ENCODE assay signal across 8 mouse cellular contexts in genomic region chrX:7376586-7376985, GRCm38 (mm10). TPM values are rescaled to one million over a fixed set of nuclear protein-coding genes. Genes with fewer than 3 reads are reported as not detected.
DNase-seq lines count a peak whose midpoint lies in the region; ATAC-seq and TF ChIP-seq lines count a peak whose summit lies in the region.

No protein-coding gene starts in this region.

- WGBS in hindbrain, postnatal 0 days = 43% methylated on average over 4 of the region's 4 CpGs
- WGBS in midbrain, embryonic 12.5 days = 37% methylated on average over 4 of the region's 4 CpGs

- H3K9ac ChIP-seq in hindbrain, postnatal 0 days (replicated peaks; ENCODE audit: low read length) = no peak overlapping the region; the same call in 1 of the 2 replicates
- H3K9ac ChIP-seq in midbrain, embryonic 12.5 days (replicated peaks) = peak overlapping the region; percentile 69

- peak overlapping the region; percentile 65 for H3K4me2 ChIP-seq in hindbrain, postnatal 0 days (ENCODE audit: low read depth, low read length)
- H3K4me2 ChIP-seq in midbrain, embryonic 12.5 days (replicated peaks) = peak overlapping the region; percentile 68

- no peak for ATAC-seq in cerebellum, adult (ENCODE audit: insufficient number of reproducible peaks, low FRiP score, low TSS enrichment)
- no peak for ATAC-seq in hindbrain, postnatal 0 days
- ATAC-seq in midbrain, embryonic 12.5 days (ENCODE audit: low FRiP score, low read depth) = peak; percentile 47

- no peaks in the 10 kb centered on the region for H3K27me3 ChIP-seq in hindbrain, postnatal 0 days (ENCODE audit: insufficient read depth, low read length)
- H3K27me3 ChIP-seq in midbrain, embryonic 12.5 days = no peaks in the 10 kb centered on the region

- H3K27ac ChIP-seq in hindbrain, postnatal 0 days = peak overlapping the region; percentile 84; the same call in 1 of the 2 replicates
- peak overlapping the region; percentile 80; the same call in 1 of the 2 replicates for H3K27ac ChIP-seq in midbrain, embryonic 12.5 days (replicated peaks)

- no peak for TF ChIP-seq CTCF in hindbrain, postnatal 0 days (IDR thresholded peaks at IDR 0.05; ENCODE audit: low read depth)

- H3K9me3 ChIP-seq in hindbrain, postnatal 0 days (ENCODE audit: low read length) = no peaks in the 10 kb centered on the region; the same call in 1 of the 2 replicates
- H3K9me3 ChIP-seq in midbrain, embryonic 12.5 days = no peaks in the 10 kb centered on the region

- DNase-seq in cerebellum, adult 9-11 months = peak; percentile 22
- peak; percentile 2 for DNase-seq in urinary bladder, postnatal 14 days (ENCODE audit: low spot score)
- no peak for DNase-seq in urinary bladder, postnatal 25 days (ENCODE audit: low spot score)
- DNase-seq in hindbrain, postnatal 0 days (ENCODE audit: low spot score) = peak; percentile 2
- DNase-seq in T-cell, adult 2 months (ENCODE audit: low spot score) = no peak
- DNase-seq in spleen, postnatal 4 days (ENCODE audit: low spot score in 2 of 2) = no peak

- no peaks in the 10 kb centered on the region for H3K4me1 ChIP-seq in hindbrain, postnatal 0 days (ENCODE audit: insufficient read depth, low read length)
- H3K4me1 ChIP-seq in midbrain, embryonic 12.5 days = 0 out of 2 replicates have a peak, but pooled peaks cover 5% of the 10 kb centered on the region

- no peaks in the 10 kb centered on the region for H3K36me3 ChIP-seq in hindbrain, postnatal 0 days (ENCODE audit: insufficient read depth, low read length)
- H3K36me3 ChIP-seq in midbrain, embryonic 12.5 days = no peaks in the 10 kb centered on the region

- H3K4me3 ChIP-seq in hindbrain, postnatal 0 days (ENCODE audit: low read length) = peak overlapping the region; percentile 50
- peak overlapping the region; percentile 59 for H3K4me3 ChIP-seq in midbrain, embryonic 12.5 days

RNA-seq across cellular contexts. Expression of gene Usp27x, which starts 1.0 kb away (rescaled TPM):
- 8.5 and 11.3 TPM in 2 replicates for total RNA-seq in hindbrain, postnatal 0 days (2014; rRNA removed)
- polyA plus RNA-seq in hindbrain, postnatal 0 days (2015; fragmentation: Nextera tagmentation; extraction: Ambion mirVana) = 2.0 and 2.2 TPM in 2 replicates
- polyA plus RNA-seq in midbrain, embryonic 12.5 days (2016; fragmentation: Nextera tagmentation; extraction: Ambion mirVana) = 1.3 and 1.9 TPM in 2 replicates

RNA-seq across cellular contexts. Expression of gene Clcn5, which starts 57.4 kb away (rescaled TPM):
- 31.1 and 31.8 TPM in 2 replicates for total RNA-seq in hindbrain, postnatal 0 days (2014; rRNA removed)
- 6.7 and 7.9 TPM in 2 replicates for polyA plus RNA-seq in hindbrain, postnatal 0 days (2015; fragmentation: Nextera tagmentation; extraction: Ambion mirVana)
- polyA plus RNA-seq in midbrain, embryonic 12.5 days (2016; fragmentation: Nextera tagmentation; extraction: Ambion mirVana) = 11.7 and 12.6 TPM in 2 replicates

Comparison
In these comparisons a context has a peak if more than half of its experiments do, and no peak if none do; other contexts are left out.
1. DNase-seq: peak in cerebellum, adult 9-11 months (single experiment), urinary bladder, postnatal 14 days (single experiment) and hindbrain, postnatal 0 days (single experiment); none in urinary bladder, postnatal 25 days (single experiment), T-cell, adult 2 months (single experiment) and spleen, postnatal 4 days (0 of 2).